Mouse (Mus musculus): Measurements from ENCODE around the gene Nmu. TPM values are rescaled to one million over a fixed set of nuclear protein-coding genes. Genes with fewer than 3 reads are reported as not detected.

Nmu gene
- total RNA-seq (2022), result not detected

- DNase-seq (ENCODE audit: low spot score in 2 of 2), result no peak
These were observed at the start of gene Nmu for GRCm38 (mm10) chr5:76363453-76364104. Gene Nmu (minus strand): TSS chr5:76363788.

- no peak for DNase-seq (ENCODE audit: low spot score in 2 of 2)
These were observed 48.1 kb upstream of the Nmu start for GRCm38 (mm10) chr5:76411697-76412096.

GRCm38 (mm10) chr5:76394382-76394781 lies 30.8 kb upstream of the Nmu start:
- DNase-seq (ENCODE audit: low spot score in 2 of 2), result no peak

- no peak for DNase-seq (ENCODE audit: low spot score in 2 of 2)
These were observed 25.6 kb upstream of the Nmu start for GRCm38 (mm10) chr5:76389041-76389795.

GRCm38 (mm10) chr5:76388474-76388873 lies 24.9 kb upstream of the Nmu start:
- DNase-seq (ENCODE audit: low spot score in 2 of 2), result no peak

- DNase-seq (ENCODE audit: low spot score in 2 of 2), result peak in 1 of 2 experiments; percentile 42
These were observed 20.1 kb upstream of the Nmu start for GRCm38 (mm10) chr5:76383673-76384072.

- DNase-seq (ENCODE audit: low spot score in 2 of 2), result no peak
These were observed 18.2 kb upstream of the Nmu start for GRCm38 (mm10) chr5:76381836-76382235.

- DNase-seq (ENCODE audit: low spot score in 2 of 2), result no peak
These were observed 15.6 kb upstream of the Nmu start for GRCm38 (mm10) chr5:76379216-76379615.

GRCm38 (mm10) chr5:76369215-76369840 lies 5.7 kb upstream of the Nmu start:
- no peak for DNase-seq (ENCODE audit: low spot score in 2 of 2)

- no peak for DNase-seq (ENCODE audit: low spot score in 2 of 2)
These were observed 1.8 kb upstream of the Nmu start for GRCm38 (mm10) chr5:76365406-76365805.

- DNase-seq (ENCODE audit: low spot score in 2 of 2), result no peak
These were observed 2.8 kb downstream of the Nmu start for GRCm38 (mm10) chr5:76360786-76361185.

GRCm38 (mm10) chr5:76360057-76360456 lies 3.5 kb downstream of the Nmu start:
- DNase-seq (ENCODE audit: low spot score in 2 of 2), result no peak

- no peak for DNase-seq (ENCODE audit: low spot score in 2 of 2)
These were observed 11.5 kb downstream of the Nmu start for GRCm38 (mm10) chr5:76351953-76352611.

- no peak for DNase-seq (ENCODE audit: low spot score in 2 of 2)
These were observed 12.1 kb downstream of the Nmu start for GRCm38 (mm10) chr5:76351537-76351936.

GRCm38 (mm10) chr5:76346137-76346536 lies 17.5 kb downstream of the Nmu start:
- DNase-seq (ENCODE audit: low spot score in 2 of 2), result peak in 1 of 2 experiments; percentile 26

GRCm38 (mm10) chr5:76340931-76341330 lies 22.7 kb downstream of the Nmu start:
- no peak for DNase-seq (ENCODE audit: low spot score in 2 of 2)

GRCm38 (mm10) chr5:76337100-76337499 lies 26.5 kb downstream of the Nmu start:
- DNase-seq (ENCODE audit: low spot score in 2 of 2), result no peak

- no peak for DNase-seq (ENCODE audit: low spot score in 2 of 2)
These were observed 29.8 kb downstream of the Nmu start for GRCm38 (mm10) chr5:76333833-76334232.

- DNase-seq (ENCODE audit: low spot score in 2 of 2), result no peak
These were observed 32.6 kb downstream of the Nmu start, which contains the start of gene Pdcl2 for GRCm38 (mm10) chr5:76330953-76331352. Gene Pdcl2 (minus strand): TSS chr5:76331156.

GRCm38 (mm10) chr5:76327296-76327695 lies 36.3 kb downstream of the Nmu start:
- no peak for DNase-seq (ENCODE audit: low spot score in 2 of 2)

GRCm38 (mm10) chr5:76325113-76325512 lies 38.5 kb downstream of the Nmu start:
- peak in 1 of 2 experiments; percentile 9 for DNase-seq (ENCODE audit: low spot score in 2 of 2)

Data from left cerebral cortex, adult 8-10 months (tissue).